Mouse (Mus musculus) midbrain, embryonic 12.5 days (tissue): Measurements from ENCODE around the gene Pidd1. TPM values are rescaled to one million over a fixed set of nuclear protein-coding genes. Genes with fewer than 3 reads are reported as not detected.

Source experiments
- ATAC-seq: fragments of 200-750 bp; cut with Nextera tagmentation; 2 replicates; pipeline ENCODE4 v1.8.0; 2017; ENCODE audit warnings: low read depth, moderate TSS enrichment, moderate library complexity; ENCODE audit not compliant: low FRiP score
- H3K27ac ChIP-seq: fragments of 300-500 bp; sonication (generic); replicated peaks from 2 replicates; pipeline ENCODE4 v1.5.1; 2016; ENCODE audit warnings: mild to moderate bottlenecking
- H3K27me3 ChIP-seq: fragments of 300-500 bp; sonication (generic); 2 replicates; pipeline ENCODE4 v1.6.1; 2016; ENCODE audit warnings: mild to moderate bottlenecking
- H3K36me3 ChIP-seq: fragments of 300-500 bp; sonication (generic); 2 replicates; pipeline ENCODE4 v1.6.1; 2016
- H3K4me1 ChIP-seq: fragments of 300-500 bp; sonication (generic); 2 replicates; pipeline ENCODE4 v1.6.1; 2016
- H3K4me2 ChIP-seq: fragments of 300-500 bp; sonication (generic); replicated peaks from 2 replicates; pipeline ENCODE4 v1.6.1; 2016; ENCODE audit warnings: mild to moderate bottlenecking, moderate library complexity
- H3K4me3 ChIP-seq: fragments of 300-500 bp; sonication (generic); 2 replicates; pipeline ENCODE4 v1.5.1; 2016; ENCODE audit warnings: mild to moderate bottlenecking
- H3K9ac ChIP-seq: fragments of 300-500 bp; sonication (generic); replicated peaks from 2 replicates; pipeline ENCODE4 v1.6.1; 2016; ENCODE audit warnings: mild to moderate bottlenecking, moderate library complexity
- H3K9me3 ChIP-seq: fragments of 300-500 bp; sonication (generic); 2 replicates; pipeline ENCODE4 v1.6.1; 2016; ENCODE audit warnings: mild to moderate bottlenecking
- WGBS: fragments of 180-500 bp; shearing (Covaris S2); methylation state at CpG from one replicate; pipeline ENCODE4 v1.1.7; 2016; 5-methylcytosine and 5-hydroxymethylcytosine counted together
- polyA plus RNA-seq: library from polyadenylated mRNA; unstranded; fragments of >200 nt; fragmentation: Nextera tagmentation; extraction: Ambion mirVana; gene quantifications from 2 replicates; pipeline ENCODE4 v1.2.1, GENCODE M21; 2016

Pidd1 gene
- polyA plus RNA-seq, 1 experiment from 2014 or later: 9.6 TPM

GRCm38 (mm10) chr7:141394771-141395170 is 49.1 kb downstream of the Pidd1 start:
- WGBS: 17% methylated on average over 6 of the region's 6 CpGs
- Histone ChIP-seq H3K4me1 (peaks cover 12% of the 10 kb centered on the region), H3K36me3 (peaks cover 34% of the 10 kb centered on the region), H3K4me2 (no peak overlapping the region), H3K4me3 (no peak overlapping the region), H3K27ac (no peak overlapping the region), H3K9me3 (no peaks in the 10 kb centered on the region), H3K27me3 (0 out of 2 replicates have a peak, but pooled peaks cover 3% of the 10 kb centered on the region), H3K9ac (no peak overlapping the region)
- ATAC-seq: no peak

GRCm38 (mm10) chr7:141394158-141394557 is 49.7 kb downstream of the Pidd1 start:
- Histone ChIP-seq H3K27me3 (peaks cover 8% of the 10 kb centered on the region), H3K4me2 (no peak overlapping the region), H3K9ac (no peak overlapping the region), H3K9me3 (no peaks in the 10 kb centered on the region), H3K36me3 (peaks cover 29% of the 10 kb centered on the region), H3K4me3 (no peak overlapping the region), H3K27ac (no peak overlapping the region), H3K4me1 (peaks cover 12% of the 10 kb centered on the region)
- ATAC-seq: no peak
- 91% methylated on average over 7 of the region's 7 CpGs for WGBS

GRCm38 (mm10) chr7:141392552-141393222 is 51.1 kb downstream of the Pidd1 start:
- Histone ChIP-seq H3K4me1 (peaks cover 12% of the 10 kb centered on the region), H3K9ac (peak overlapping the region; percentile 69), H3K4me3 (peak overlapping the region; percentile 75), H3K9me3 (no peaks in the 10 kb centered on the region), H3K27me3 (peaks cover 16% of the 10 kb centered on the region), H3K4me2 (peak overlapping the region; percentile 76), H3K27ac (peak overlapping the region; percentile 79), H3K36me3 (peaks cover 14% of the 10 kb centered on the region)
- ATAC-seq: no peak; the same call in none of the 2 replicates
- WGBS: 27% methylated on average over 9 of the region's 9 CpGs

- Histone ChIP-seq H3K9ac (peak within 1 kb of the TSS; percentile 69), H3K4me2 (peak within 1 kb of the TSS; percentile 76), H3K4me1 (peaks cover 12% of the 10 kb centered on the region), H3K27me3 (peaks cover 16% of the 10 kb centered on the region), H3K27ac (peak within 1 kb of the TSS; percentile 79), H3K4me3 (peak within 1 kb of the TSS; percentile 75), H3K9me3 (no peaks in the 10 kb centered on the region), H3K36me3 (peaks cover 11% of the 10 kb centered on the region)
- under 1% methylated on average over 57 of the region's 57 CpGs for WGBS
- peak; percentile 93 for ATAC-seq
Measured at GRCm38 (mm10) chr7:141391625-141392551, 51.9 kb downstream of the Pidd1 start, which contains the start of gene Taldo1. Taldo1 (plus strand) TSS chr7:141392199.

GRCm38 (mm10) chr7:141390326-141391259 is 53.2 kb downstream of the Pidd1 start:
- Histone ChIP-seq H3K4me1 (peaks cover 12% of the 10 kb centered on the region), H3K9ac (no peak overlapping the region), H3K27me3 (peaks cover 16% of the 10 kb centered on the region), H3K27ac (no peak overlapping the region), H3K9me3 (no peaks in the 10 kb centered on the region), H3K4me3 (no peak overlapping the region), H3K4me2 (0 out of 2 replicates have a peak overlapping the region, but pooled peaks have one; percentile 76), H3K36me3 (no peaks in the 10 kb centered on the region; the same call in 1 of the 2 replicates)
- no peak for ATAC-seq
- WGBS: 57% methylated on average over 9 of the region's 9 CpGs

GRCm38 (mm10) chr7:141388487-141389109 is 55.2 kb downstream of the Pidd1 start:
- Histone ChIP-seq H3K9ac (no peak overlapping the region), H3K4me1 (peaks cover 10% of the 10 kb centered on the region), H3K4me2 (no peak overlapping the region), H3K36me3 (no peaks in the 10 kb centered on the region), H3K27me3 (peaks cover 21% of the 10 kb centered on the region), H3K27ac (no peak overlapping the region), H3K9me3 (no peaks in the 10 kb centered on the region), H3K4me3 (no peak overlapping the region)
- WGBS: 62% methylated on average over 3 of the region's 3 CpGs
- ATAC-seq: no peak

Other genes with a start within 250 kb of the Pidd1 start
- gene Lrrc56, start 249.9 kb downstream of the Pidd1 start, polyA plus RNA-seq: 13.1 and 14.4 TPM in 2 replicates
- 3.7 and 3.8 TPM in 2 replicates for gene Lmntd2, start 229.9 kb downstream of the Pidd1 start, polyA plus RNA-seq
- gene Rassf7, start 228.2 kb downstream of the Pidd1 start, polyA plus RNA-seq: 40.1 and 40.6 TPM in 2 replicates
- 107 and 112 TPM in 2 replicates for gene Phrf1, start 215.2 kb downstream of the Pidd1 start, polyA plus RNA-seq
- 0.81 and 0.84 TPM in 2 replicates for gene Irf7, start 177.5 kb downstream of the Pidd1 start, polyA plus RNA-seq
- gene Cdhr5, start 167.2 kb downstream of the Pidd1 start, polyA plus RNA-seq: not detected in 2 replicates
- 0.64 and 1.3 TPM in 2 replicates for gene Sct, start 164.9 kb downstream of the Pidd1 start, polyA plus RNA-seq
- 0.39 and 0.68 TPM in 2 replicates for gene Drd4, start 152.0 kb downstream of the Pidd1 start, polyA plus RNA-seq
- gene Deaf1, start 116.3 kb downstream of the Pidd1 start, polyA plus RNA-seq: 85.9 and 88.3 TPM in 2 replicates
- gene Tmem80, start 116.3 kb downstream of the Pidd1 start, polyA plus RNA-seq: 64.9 and 68.9 TPM in 2 replicates
- 0.86 and 1.4 TPM in 2 replicates for gene Eps8l2, start 105.1 kb downstream of the Pidd1 start, polyA plus RNA-seq
- 362 and 364 TPM in 2 replicates for gene Taldo1, start 51.8 kb downstream of the Pidd1 start, polyA plus RNA-seq
- 47.0 and 48.2 TPM in 2 replicates for gene Gatd1, start 29.9 kb downstream of the Pidd1 start, polyA plus RNA-seq
- 19.3 and 22.7 TPM in 2 replicates for gene Cend1, start 14.5 kb downstream of the Pidd1 start, polyA plus RNA-seq
- gene Slc25a22, start 6.1 kb downstream of the Pidd1 start, polyA plus RNA-seq: 52.6 and 52.7 TPM in 2 replicates
- gene Rplp2, start 3.3 kb upstream of the Pidd1 start, polyA plus RNA-seq: 884 and 899 TPM in 2 replicates
- gene Pnpla2, start 11.2 kb upstream of the Pidd1 start, polyA plus RNA-seq: 15.6 and 18.3 TPM in 2 replicates
- gene Cracr2b, start 17.1 kb upstream of the Pidd1 start, polyA plus RNA-seq: 5.4 and 6.0 TPM in 2 replicates
- gene Cd151, start 23.4 kb upstream of the Pidd1 start, polyA plus RNA-seq: 14.8 and 15.6 TPM in 2 replicates
- 73.8 and 75.0 TPM in 2 replicates for gene Polr2l, start 31.1 kb upstream of the Pidd1 start, polyA plus RNA-seq
- gene Tspan4, start 31.2 kb upstream of the Pidd1 start, polyA plus RNA-seq: 25.3 and 32.6 TPM in 2 replicates
- gene Chid1, start 95.8 kb upstream of the Pidd1 start, polyA plus RNA-seq: 29.3 and 30.2 TPM in 2 replicates
- gene Ap2a2, start 118.1 kb upstream of the Pidd1 start, polyA plus RNA-seq: 109 and 113 TPM in 2 replicates
- 0.08 and 0.15 TPM in 2 replicates for gene Muc6, start 211.3 kb upstream of the Pidd1 start, polyA plus RNA-seq
- gene Muc2, start 246.3 kb upstream of the Pidd1 start, polyA plus RNA-seq: 0.18 TPM in 1 of 2 replicates, not detected in the other